Mouse (Mus musculus) midbrain, embryonic 13.5 days (tissue): ENCODE measurements around the gene Tnfaip3. TPM values are rescaled to one million over a fixed set of nuclear protein-coding genes. Genes with fewer than 3 reads are reported as not detected.

Experiments
- ATAC-seq: fragments of 200-750 bp; cut with Nextera tagmentation; 2 replicates; pipeline ENCODE4 v1.8.0; 2017; ENCODE audit warnings: mild to moderate bottlenecking, moderate TSS enrichment, moderate library complexity
- H3K27ac ChIP-seq: fragments of 300-500 bp; sonication (generic); 2 replicates; pipeline ENCODE4 v1.5.1; 2015; ENCODE audit warnings: inconsistent platforms, mild to moderate bottlenecking, moderate library complexity
- H3K27me3 ChIP-seq: fragments of 300-500 bp; sonication (generic); 2 replicates; pipeline ENCODE4 v1.6.1; 2015; ENCODE audit warnings: mild to moderate bottlenecking, inconsistent platforms
- H3K36me3 ChIP-seq: fragments of 300-500 bp; sonication (generic); 2 replicates; pipeline ENCODE4 v1.6.1; 2015; ENCODE audit warnings: mild to moderate bottlenecking, inconsistent platforms
- H3K4me1 ChIP-seq: fragments of 300-500 bp; sonication (generic); replicated peaks from 2 replicates; pipeline ENCODE4 v1.6.1; 2015; ENCODE audit warnings: inconsistent platforms
- H3K4me2 ChIP-seq: fragments of 300-500 bp; sonication (generic); replicated peaks from 2 replicates; pipeline ENCODE4 v1.6.1; 2015; ENCODE audit warnings: moderate library complexity, mild to moderate bottlenecking, inconsistent platforms
- H3K4me3 ChIP-seq: fragments of 300-500 bp; sonication (generic); replicated peaks from 2 replicates; pipeline ENCODE4 v1.5.1; 2015; ENCODE audit warnings: mild to moderate bottlenecking, inconsistent platforms
- H3K9ac ChIP-seq: fragments of 300-500 bp; sonication (generic); replicated peaks from 2 replicates; pipeline ENCODE4 v1.6.1; 2015; ENCODE audit warnings: mild to moderate bottlenecking, inconsistent platforms
- H3K9me3 ChIP-seq: fragments of 300-500 bp; sonication (generic); 2 replicates; pipeline ENCODE4 v1.6.1; 2016; ENCODE audit warnings: mild to moderate bottlenecking, inconsistent platforms
- WGBS: fragments of 180-500 bp; shearing (Covaris S2); methylation state at CpG from one replicate; pipeline ENCODE4 v1.1.7; 2015; 5-methylcytosine and 5-hydroxymethylcytosine counted together
- polyA plus RNA-seq: library from polyadenylated mRNA; unstranded; fragments of >200 nt; fragmentation: Nextera tagmentation; extraction: Ambion mirVana; gene quantifications from 2 replicates; pipeline ENCODE4 v1.2.1, GENCODE M21; 2015

Tnfaip3 gene
- polyA plus RNA-seq, 1 experiment from 2014 or later = 1.5 TPM

GRCm38 (mm10) chr10:19034764-19035163, 19.3 kb upstream of the Tnfaip3 start:
- Histone ChIP-seq H3K27ac (no peak overlapping the region), H3K4me2 (no peak overlapping the region), H3K9ac (no peak overlapping the region), H3K4me3 (no peak overlapping the region), H3K9me3 (no peaks in the 10 kb centered on the region), H3K27me3 (no peaks in the 10 kb centered on the region), H3K36me3 (no peaks in the 10 kb centered on the region), H3K4me1 (no peaks in the 10 kb centered on the region)
- ATAC-seq = no peak
- 95% methylated on average over 3 of the region's 3 CpGs for WGBS

GRCm38 (mm10) chr10:19033696-19034095, 18.2 kb upstream of the Tnfaip3 start:
- no peaks in the 10 kb centered on the region for H3K36me3 ChIP-seq
- 82% methylated on average over 1 of the region's 1 CpGs for WGBS

GRCm38 (mm10) chr10:19031875-19032274, 16.4 kb upstream of the Tnfaip3 start:
- Histone ChIP-seq H3K4me1 (no peaks in the 10 kb centered on the region), H3K27me3 (no peaks in the 10 kb centered on the region), H3K9me3 (no peaks in the 10 kb centered on the region), H3K4me3 (no peak overlapping the region), H3K9ac (no peak overlapping the region), H3K27ac (no peak overlapping the region), H3K36me3 (no peaks in the 10 kb centered on the region), H3K4me2 (no peak overlapping the region)
- no peak for ATAC-seq

More at GRCm38 (mm10) chr10:19033696-19034095, 18.2 kb upstream of the Tnfaip3 start:
- H3K4me3 ChIP-seq = no peak overlapping the region
- no peak overlapping the region for H3K4me2 ChIP-seq
- H3K9me3 ChIP-seq = no peaks in the 10 kb centered on the region
- no peak for ATAC-seq
- H3K27ac ChIP-seq = no peak overlapping the region
- H3K27me3 ChIP-seq = no peaks in the 10 kb centered on the region
- no peak overlapping the region for H3K9ac ChIP-seq
- no peaks in the 10 kb centered on the region for H3K4me1 ChIP-seq

GRCm38 (mm10) chr10:19030628-19031027, 15.2 kb upstream of the Tnfaip3 start:
- no peak overlapping the region for H3K9ac ChIP-seq
- no peaks in the 10 kb centered on the region for H3K9me3 ChIP-seq
- 77% methylated on average over 2 of the region's 2 CpGs for WGBS
- no peak for ATAC-seq
- H3K4me2 ChIP-seq = no peak overlapping the region
- no peaks in the 10 kb centered on the region for H3K27me3 ChIP-seq
- H3K27ac ChIP-seq = no peak overlapping the region
- H3K4me3 ChIP-seq = no peak overlapping the region
- no peaks in the 10 kb centered on the region for H3K4me1 ChIP-seq
- H3K36me3 ChIP-seq = no peaks in the 10 kb centered on the region

GRCm38 (mm10) chr10:19026710-19027109, 11.3 kb upstream of the Tnfaip3 start:
- H3K4me3 ChIP-seq = no peak overlapping the region
- H3K4me1 ChIP-seq = no peaks in the 10 kb centered on the region
- H3K9me3 ChIP-seq = no peaks in the 10 kb centered on the region
- H3K9ac ChIP-seq = no peak overlapping the region
- no peak for ATAC-seq
- no peak overlapping the region for H3K4me2 ChIP-seq
- 93% methylated on average over 5 of the region's 5 CpGs for WGBS
- H3K36me3 ChIP-seq = no peaks in the 10 kb centered on the region
- H3K27ac ChIP-seq = no peak overlapping the region
- H3K27me3 ChIP-seq = no peaks in the 10 kb centered on the region

GRCm38 (mm10) chr10:19024353-19024752, 8.9 kb upstream of the Tnfaip3 start:
- no peak overlapping the region for H3K4me3 ChIP-seq
- 87% methylated on average over 5 of the region's 5 CpGs for WGBS
- H3K27me3 ChIP-seq = no peaks in the 10 kb centered on the region
- H3K27ac ChIP-seq = no peak overlapping the region
- no peaks in the 10 kb centered on the region for H3K4me1 ChIP-seq
- no peaks in the 10 kb centered on the region for H3K9me3 ChIP-seq
- ATAC-seq = no peak
- no peak overlapping the region for H3K9ac ChIP-seq
- H3K36me3 ChIP-seq = no peaks in the 10 kb centered on the region
- H3K4me2 ChIP-seq = no peak overlapping the region

GRCm38 (mm10) chr10:19023622-19024326, 8.3 kb upstream of the Tnfaip3 start:
- ATAC-seq = no peak
- 88% methylated on average over 5 of the region's 5 CpGs for WGBS
- H3K9ac ChIP-seq = no peak overlapping the region

GRCm38 (mm10) chr10:19022272-19022671, 6.8 kb upstream of the Tnfaip3 start:
- no peak overlapping the region for H3K4me3 ChIP-seq
- no peak overlapping the region for H3K4me2 ChIP-seq
- WGBS = 93% methylated on average over 1 of the region's 1 CpGs
- no peak overlapping the region for H3K9ac ChIP-seq
- H3K27ac ChIP-seq = no peak overlapping the region
- H3K9me3 ChIP-seq = no peaks in the 10 kb centered on the region
- peaks cover 5% of the 10 kb centered on the region; the same call in 1 of the 2 replicates for H3K27me3 ChIP-seq
- ATAC-seq = no peak
- H3K36me3 ChIP-seq = no peaks in the 10 kb centered on the region
- H3K4me1 ChIP-seq = no peaks in the 10 kb centered on the region

More at GRCm38 (mm10) chr10:19023622-19024326, 8.3 kb upstream of the Tnfaip3 start:
- no peaks in the 10 kb centered on the region for H3K27me3 ChIP-seq
- no peak overlapping the region for H3K4me3 ChIP-seq
- H3K4me1 ChIP-seq = no peaks in the 10 kb centered on the region
- H3K27ac ChIP-seq = no peak overlapping the region
- no peaks in the 10 kb centered on the region for H3K36me3 ChIP-seq
- H3K9me3 ChIP-seq = no peaks in the 10 kb centered on the region
- no peak overlapping the region for H3K4me2 ChIP-seq

- Histone ChIP-seq H3K9me3 (no peaks in the 10 kb centered on the region), H3K4me2 (no peak overlapping the region), H3K27ac (no peak overlapping the region), H3K4me1 (peaks cover 13% of the 10 kb centered on the region), H3K9ac (no peak overlapping the region), H3K36me3 (no peaks in the 10 kb centered on the region), H3K27me3 (peaks cover 14% of the 10 kb centered on the region), H3K4me3 (no peak overlapping the region)
- WGBS = 74% methylated on average over 4 of the region's 4 CpGs
- ATAC-seq = no peak
Observed at GRCm38 (mm10) chr10:19016823-19017471, 1.5 kb upstream of the Tnfaip3 start.

GRCm38 (mm10) chr10:19014381-19015256, 838 bp downstream of the Tnfaip3 start:
- peak overlapping the region; percentile 85 for H3K9ac ChIP-seq
- under 1% methylated on average over 43 of the region's 43 CpGs for WGBS
- H3K36me3 ChIP-seq = no peaks in the 10 kb centered on the region
- H3K27ac ChIP-seq = peak overlapping the region; percentile 65
- peak overlapping the region; percentile 91 for H3K4me2 ChIP-seq
- no peaks in the 10 kb centered on the region for H3K9me3 ChIP-seq
- H3K4me1 ChIP-seq = peaks cover 13% of the 10 kb centered on the region
- peak overlapping the region; percentile 86 for H3K4me3 ChIP-seq
- ATAC-seq = peak; percentile 6
- H3K27me3 ChIP-seq = peaks cover 14% of the 10 kb centered on the region

- H3K4me2 ChIP-seq = no peak overlapping the region
- no peaks in the 10 kb centered on the region for H3K9me3 ChIP-seq
- whole genome bisulfite sequencing = 90% methylated on average over 3 of the region's 3 CpGs
- H3K4me1 ChIP-seq = peaks cover 13% of the 10 kb centered on the region
- H3K27ac ChIP-seq = no peak overlapping the region
- H3K36me3 ChIP-seq = no peaks in the 10 kb centered on the region
- ATAC-seq = no peak
- no peak overlapping the region for H3K9ac ChIP-seq
- H3K4me3 ChIP-seq = no peak overlapping the region
- peaks cover 14% of the 10 kb centered on the region for H3K27me3 ChIP-seq
Observed at GRCm38 (mm10) chr10:19013351-19013750, 2.1 kb downstream of the Tnfaip3 start.

GRCm38 (mm10) chr10:19012616-19013015, 2.8 kb downstream of the Tnfaip3 start:
- no peak for ATAC-seq
- Histone ChIP-seq H3K27me3 (peaks cover 13% of the 10 kb centered on the region), H3K9me3 (no peaks in the 10 kb centered on the region), H3K4me1 (peaks cover 13% of the 10 kb centered on the region), H3K4me2 (no peak overlapping the region), H3K4me3 (no peak overlapping the region), H3K27ac (no peak overlapping the region), H3K9ac (no peak overlapping the region), H3K36me3 (no peaks in the 10 kb centered on the region)
- 92% methylated on average over 3 of the region's 3 CpGs for WGBS
